Mouse (Mus musculus): ENCODE results near the gene Agk.
A peak's percentile ranks its signal among the peaks of the same experiment; 100 is the strongest.

DNA sequence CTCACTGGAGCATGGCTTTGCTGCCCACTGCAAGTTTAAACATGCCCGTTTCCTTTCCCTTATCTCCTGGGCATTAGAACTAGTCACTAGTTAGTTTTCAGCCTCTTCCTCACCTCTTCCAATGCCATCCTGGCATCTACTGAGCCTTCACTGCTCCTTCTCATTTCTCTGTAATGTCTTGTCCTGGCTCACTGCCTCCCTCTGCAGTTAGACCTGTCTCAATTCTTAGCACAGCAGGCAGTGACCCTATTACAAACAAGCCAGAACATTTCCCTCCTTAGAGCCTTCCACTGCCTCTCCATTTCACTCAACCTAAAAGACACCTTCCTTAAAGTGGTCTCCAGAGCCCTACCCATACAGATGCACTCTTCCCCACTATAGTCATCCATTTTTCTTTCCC is 66.0 kb downstream of the Agk start:
- TF ChIP-seq CTCF (IDR thresholded peaks at IDR 0.05; ENCODE audit: extremely low read depth, insufficient read depth, low read length) = peak; percentile 34
- TF ChIP-seq POLR2A (IDR thresholded peaks at IDR 0.05; ENCODE audit: extremely low read depth, insufficient read depth, low read length) = no peak

All from cortical plate, adult 2 months (tissue).